Mouse (Mus musculus): ENCODE data around the gene Eci1. TPM values are rescaled to one million over a fixed set of nuclear protein-coding genes. Genes with fewer than 3 reads are reported as not detected.

Gene Eci1
- polyA plus RNA-seq, 1 experiment = 87.3 TPM

DNA sequence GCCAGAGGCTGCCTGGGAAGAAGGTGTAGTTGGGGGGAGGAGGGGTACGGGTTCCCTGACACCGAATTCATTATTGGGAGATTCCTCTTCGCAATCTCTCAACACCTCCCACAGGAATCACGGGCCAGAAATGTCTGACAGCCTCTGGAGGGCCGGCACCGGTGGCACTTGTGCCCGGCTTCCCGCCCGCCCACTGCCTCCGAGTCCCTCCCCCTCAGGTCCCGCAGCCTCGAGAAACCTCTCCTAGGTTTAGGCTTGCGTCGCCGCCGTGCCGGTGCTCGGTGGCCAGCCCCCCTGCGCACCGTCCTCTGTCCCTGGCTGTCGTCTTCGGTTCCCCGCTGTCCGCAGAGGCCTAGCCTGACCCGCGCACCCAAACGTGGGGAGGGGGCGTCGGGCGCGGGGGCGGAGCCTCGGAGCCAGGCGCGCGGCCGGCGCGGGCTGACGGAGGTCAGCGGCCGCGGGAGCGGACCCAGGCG is 61.8 kb downstream of the Eci1 start, which contains the start of gene Caskin1:
Gene Caskin1, plus strand, starts transcription at position 416 of the 476 bp plus-strand sequence.
- WGBS = 3% methylated on average over 45 of the region's 45 CpGs
- DNase-seq (ENCODE audit: low read depth, low spot score) = no peak

GRCm38 (mm10) chr17:24488662-24489264 is 62.3 kb downstream of the Eci1 start:
- no peak for DNase-seq (ENCODE audit: low read depth, low spot score)
- WGBS = 2% methylated on average over 79 of the region's 81 CpGs

Other genes starting within 250 kb of the Eci1 start
- 9.2 and 35.2 TPM in 2 replicates for gene Tbc1d24, start 221.1 kb upstream of the Eci1 start, polyA plus RNA-seq (2012; rRNA removed)
- 0.78 and 1.1 TPM in 2 replicates for gene Ntn3, start 217.1 kb upstream of the Eci1 start, polyA plus RNA-seq (2012; rRNA removed)
- gene Tedc2, start 205.8 kb upstream of the Eci1 start, polyA plus RNA-seq (2012; rRNA removed) = 8.4 and 9.7 TPM in 2 replicates
- gene Ccnf, start 175.2 kb upstream of the Eci1 start, polyA plus RNA-seq (2012; rRNA removed) = 15.2 and 15.6 TPM in 2 replicates
- gene Abca17, start 75.6 kb upstream of the Eci1 start, polyA plus RNA-seq (2012; rRNA removed) = 0.01 TPM in 1 of 2 replicates, not detected in the other
- 23.2 and 29.1 TPM in 2 replicates for gene Abca3, start 74.7 kb upstream of the Eci1 start, polyA plus RNA-seq (2012; rRNA removed)
- 139 and 141 TPM in 2 replicates for gene Rnps1, start 12.1 kb upstream of the Eci1 start, polyA plus RNA-seq (2012; rRNA removed)
- 5.2 and 6.6 TPM in 2 replicates for gene Dnase1l2, start 16.5 kb downstream of the Eci1 start, polyA plus RNA-seq (2012; rRNA removed)
- 50.4 and 59.4 TPM in 2 replicates for gene E4f1, start 43.7 kb downstream of the Eci1 start, polyA plus RNA-seq (2012; rRNA removed)
- 82.9 and 90.7 TPM in 2 replicates for gene Pgp, start 43.8 kb downstream of the Eci1 start, polyA plus RNA-seq (2012; rRNA removed)
- gene Bricd5, start 47.2 kb downstream of the Eci1 start, polyA plus RNA-seq (2012; rRNA removed) = 2.6 and 2.8 TPM in 2 replicates
- 43.0 and 54.9 TPM in 2 replicates for gene Mlst8, start 52.4 kb downstream of the Eci1 start, polyA plus RNA-seq (2012; rRNA removed)
- gene Caskin1, start 62.0 kb downstream of the Eci1 start, polyA plus RNA-seq (2012; rRNA removed) = 0.26 and 0.59 TPM in 2 replicates
- 119 and 178 TPM in 2 replicates for gene Traf7, start 101.3 kb downstream of the Eci1 start, polyA plus RNA-seq (2012; rRNA removed)
- 0.41 and 0.52 TPM in 2 replicates for gene Rab26, start 107.6 kb downstream of the Eci1 start, polyA plus RNA-seq (2012; rRNA removed)
- 25.5 and 35.8 TPM in 2 replicates for gene Pkd1, start 123.2 kb downstream of the Eci1 start, polyA plus RNA-seq (2012; rRNA removed)
- gene Tsc2, start 206.0 kb downstream of the Eci1 start, polyA plus RNA-seq (2012; rRNA removed) = 84.7 and 109 TPM in 2 replicates
- gene Nthl1, start 206.0 kb downstream of the Eci1 start, polyA plus RNA-seq (2012; rRNA removed) = 7.3 and 7.5 TPM in 2 replicates
- 30.0 and 37.4 TPM in 2 replicates for gene Slc9a3r2, start 223.7 kb downstream of the Eci1 start, polyA plus RNA-seq (2012; rRNA removed)
- not detected in 2 replicates for gene Npw, start 231.8 kb downstream of the Eci1 start, polyA plus RNA-seq (2012; rRNA removed)
- gene Zfp598, start 243.0 kb downstream of the Eci1 start, polyA plus RNA-seq (2012; rRNA removed) = 52.1 and 78.3 TPM in 2 replicates

All from large intestine, adult 2 months (tissue).